Mouse (Mus musculus): ENCODE measurements around the gene Lgals9. TPM values are rescaled to one million over a fixed set of nuclear protein-coding genes. Genes with fewer than 3 reads are reported as not detected.

The Lgals9 gene
- polyA plus RNA-seq (2014; fragmentation: Illumina TruSeq; extraction: RNeasy Lipid Tissue Mini Kit (QIAGEN cat#74804); ENCODE audit: low read depth, low replicate concordance), result 6.0 TPM

DNA sequence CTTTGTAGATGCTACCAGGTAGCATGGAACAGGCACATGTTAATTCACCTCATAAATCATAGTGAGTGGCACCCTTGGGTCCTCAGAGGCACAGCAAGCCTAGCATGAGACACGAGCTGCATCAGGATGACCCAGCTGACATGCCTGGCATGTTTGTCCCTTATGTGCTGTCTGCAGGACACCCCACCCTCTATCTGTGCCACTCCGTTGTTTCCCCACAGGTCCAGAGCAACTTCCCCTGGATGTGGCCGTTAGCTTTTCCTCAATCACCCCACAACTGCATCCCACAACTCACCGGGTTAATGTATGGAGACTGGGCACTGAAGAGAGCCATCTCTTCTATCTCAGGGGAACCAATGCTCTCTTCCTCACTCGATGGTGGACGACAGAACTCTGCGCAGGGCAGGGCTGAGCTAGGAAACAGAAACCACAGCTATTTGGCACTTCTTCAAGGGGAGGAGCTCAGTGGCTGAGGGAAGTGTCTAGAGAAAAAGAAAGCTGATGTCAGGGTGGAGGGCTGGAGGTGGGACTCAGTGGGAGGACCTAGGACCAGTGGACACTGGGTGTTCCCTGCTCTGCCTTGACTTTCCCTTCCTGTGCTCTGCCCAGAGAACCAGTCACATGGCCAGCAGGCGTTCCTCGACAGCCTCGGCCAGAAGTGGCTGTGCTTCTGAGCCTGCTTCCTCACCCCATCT, at the start of gene Lgals9:
Gene Lgals9, minus strand, starts transcription at position 464 of the 695 bp plus-strand sequence.

GRCm38 (mm10) chr11:78920411-78920939, 64.3 kb downstream of the Lgals9 start, which contains the start of gene Nos2:
Gene Nos2, plus strand, starts transcription at chr11:78920787.

Other genes starting within 250 kb of the Lgals9 start
- gene Ccnq, start 233.2 kb downstream of the Lgals9 start, polyA plus RNA-seq (2014; fragmentation: Illumina TruSeq; extraction: RNeasy Lipid Tissue Mini Kit (QIAGEN cat#74804); ENCODE audit: low read depth, low replicate concordance), result 5.9 TPM
- 3.1 TPM for gene Lyrm9, start 158.4 kb downstream of the Lgals9 start, polyA plus RNA-seq (2014; fragmentation: Illumina TruSeq; extraction: RNeasy Lipid Tissue Mini Kit (QIAGEN cat#74804); ENCODE audit: low read depth, low replicate concordance)
- not detected for gene Nos2, start 64.2 kb downstream of the Lgals9 start, polyA plus RNA-seq (2014; fragmentation: Illumina TruSeq; extraction: RNeasy Lipid Tissue Mini Kit (QIAGEN cat#74804); ENCODE audit: low read depth, low replicate concordance)
- 0.49 TPM for gene Ksr1, start 161.5 kb upstream of the Lgals9 start, polyA plus RNA-seq (2014; fragmentation: Illumina TruSeq; extraction: RNeasy Lipid Tissue Mini Kit (QIAGEN cat#74804); ENCODE audit: low read depth, low replicate concordance)